Mouse (Mus musculus) large intestine, adult 2 months (tissue): ENCODE results near the gene Myo16. TPM values are rescaled to one million over a fixed set of nuclear protein-coding genes. Genes with fewer than 3 reads are reported as not detected.

Source experiments
- DNase-seq: peaks from one replicate; pipeline ENCODE4 v3.0.0-alpha.2; 2012; ENCODE audit warnings: low read depth, low spot score
- WGBS: fragments of 180-500 bp; shearing (Covaris S2); methylation state at CpG from one replicate; pipeline ENCODE4 v1.1.7; 2018; 5-methylcytosine and 5-hydroxymethylcytosine counted together
- polyA plus RNA-seq: library from polyadenylated mRNA; depleted of rRNA; stranded (reverse); fragments of >200 nt; gene quantifications from 2 replicates; pipeline ENCODE4 v1.2.3, GENCODE M21; 2012

Gene Myo16
- polyA plus RNA-seq, 1 experiment = 0.06 TPM

- WGBS = 56% methylated on average over 6 of the region's 6 CpGs
- no peak for DNase-seq
Observed at GRCm38 (mm10) chr8:10391913-10392312, 238.2 kb downstream of the Myo16 start.

GRCm38 (mm10) chr8:10394506-10394905, 240.8 kb downstream of the Myo16 start:
- WGBS = 53% methylated on average over 2 of the region's 2 CpGs
- DNase-seq = no peak

DNA sequence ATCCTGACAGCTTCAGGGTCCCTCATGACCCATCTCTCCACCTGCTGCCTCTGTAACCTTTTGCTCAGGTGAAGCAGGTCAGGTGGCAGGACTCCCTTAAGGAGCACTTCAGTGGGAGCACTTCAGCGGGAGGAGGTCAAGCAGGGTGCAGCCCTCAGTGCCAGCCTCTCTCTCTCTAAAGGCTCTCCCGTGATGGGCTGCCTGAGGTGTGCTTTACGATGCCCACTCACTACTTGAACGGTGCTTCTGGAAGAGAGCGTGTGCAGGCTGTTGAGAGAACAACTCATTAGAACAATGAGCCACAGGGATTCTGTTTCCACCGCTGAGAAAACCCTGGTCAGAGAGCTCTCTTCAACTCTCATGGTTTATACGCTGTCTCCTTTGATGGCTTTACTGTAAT, 241.4 kb downstream of the Myo16 start:
- DNase-seq = no peak
- 52% methylated on average over 7 of the region's 7 CpGs for WGBS

DNA sequence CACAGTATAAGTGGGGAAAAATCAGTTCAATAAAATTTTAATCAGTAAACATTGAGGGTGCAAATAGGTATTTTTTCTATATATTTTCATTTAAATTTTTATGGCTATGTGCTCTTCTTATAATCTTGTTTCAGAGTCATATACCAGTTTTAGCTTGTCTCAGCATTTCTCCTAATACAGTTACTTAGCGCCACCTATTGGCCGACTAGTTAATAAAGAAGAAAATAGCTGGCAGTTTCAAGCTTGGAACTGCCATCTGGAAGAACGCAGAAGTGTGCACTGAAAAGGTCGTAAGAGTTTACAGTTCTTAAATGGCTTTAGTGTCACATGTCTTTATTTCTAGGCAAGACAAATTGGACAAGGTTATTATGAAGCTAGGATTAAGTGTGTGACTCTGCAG, 248.9 kb downstream of the Myo16 start:
- peak; percentile 48 for DNase-seq
- 5% methylated on average over 4 of the region's 4 CpGs for WGBS

- 33% methylated on average over 8 of the region's 8 CpGs for WGBS
- no peak for DNase-seq
Observed at GRCm38 (mm10) chr8:10405469-10405868, 251.8 kb downstream of the Myo16 start.

GRCm38 (mm10) chr8:10409043-10409442, 255.3 kb downstream of the Myo16 start:
- WGBS = 75% methylated on average over 9 of the region's 9 CpGs
- DNase-seq = no peak

DNA sequence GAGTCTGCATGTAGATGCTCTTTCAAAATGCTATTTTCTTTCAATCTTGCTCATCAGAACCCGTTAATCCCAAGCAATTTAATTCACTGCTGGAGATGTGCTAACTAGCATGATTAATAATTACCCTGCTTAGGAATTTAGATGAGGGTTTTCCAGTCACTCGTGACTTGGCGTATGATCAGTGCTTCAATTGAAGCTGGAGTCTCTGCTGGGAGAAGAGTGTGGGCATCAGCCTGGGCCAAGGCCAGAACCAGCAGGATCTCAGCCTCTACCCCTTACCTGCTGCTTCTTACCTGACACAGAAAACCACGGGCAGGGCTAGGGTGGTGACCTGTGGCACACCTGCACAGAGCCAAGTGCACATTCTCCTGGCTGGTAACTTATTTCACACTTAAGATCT, 257.8 kb downstream of the Myo16 start:
- WGBS = 52% methylated on average over 4 of the region's 4 CpGs
- DNase-seq = no peak

GRCm38 (mm10) chr8:10413881-10414280, 260.2 kb downstream of the Myo16 start:
- WGBS = 86% methylated on average over 8 of the region's 8 CpGs
- DNase-seq = no peak

DNA sequence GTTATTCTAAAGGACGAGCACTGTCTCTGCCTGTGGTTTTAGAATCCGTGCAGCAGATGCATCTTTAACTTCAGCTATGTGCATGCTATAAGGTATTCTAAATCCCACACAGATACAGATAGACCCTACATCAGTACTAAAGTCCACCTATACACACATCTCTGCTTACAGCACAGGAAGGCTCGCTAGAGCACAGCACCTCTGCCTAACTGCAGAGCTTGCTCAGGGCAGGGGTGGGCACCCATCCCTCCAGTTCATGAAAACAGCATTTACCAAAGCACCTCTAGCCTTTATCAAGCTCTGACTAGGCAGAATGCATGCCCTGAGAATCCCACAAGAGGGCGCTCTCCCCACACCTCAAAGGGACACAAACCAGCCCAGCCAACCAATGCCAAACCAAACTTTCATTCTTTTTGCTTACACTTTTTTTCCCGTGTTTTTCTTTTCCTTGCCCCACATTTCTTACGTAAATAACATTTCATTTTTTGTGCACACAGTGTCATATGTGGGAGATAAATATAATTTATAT, 261.0 kb downstream of the Myo16 start:
- WGBS = 22% methylated on average over 6 of the region's 6 CpGs
- peak; percentile 16 for DNase-seq

GRCm38 (mm10) chr8:10415288-10415687, 261.6 kb downstream of the Myo16 start:
- DNase-seq = no peak

DNA sequence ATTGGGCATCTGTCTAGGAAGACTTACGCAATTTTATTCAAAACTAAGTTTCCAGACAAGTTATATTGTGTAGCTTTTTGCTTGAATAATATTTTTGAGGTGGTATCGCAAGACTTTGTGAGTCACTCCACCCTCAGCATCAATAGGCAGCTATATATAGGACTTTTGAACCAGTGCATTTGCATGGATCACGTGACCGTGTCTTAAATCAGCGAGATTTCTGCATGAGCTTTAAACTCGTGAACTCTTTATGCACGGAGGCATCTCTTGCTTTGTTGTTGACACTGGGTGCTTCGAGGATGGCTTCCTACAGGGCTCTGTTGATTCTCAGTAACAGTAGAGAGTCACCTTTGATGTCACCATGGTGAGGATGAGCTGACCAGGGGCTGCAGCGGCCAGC, 262.2 kb downstream of the Myo16 start:
- no peak for DNase-seq
- WGBS = 69% methylated on average over 9 of the region's 9 CpGs

More at GRCm38 (mm10) chr8:10415288-10415687, 261.6 kb downstream of the Myo16 start:
- WGBS = 16% methylated on average over 7 of the region's 7 CpGs

DNA sequence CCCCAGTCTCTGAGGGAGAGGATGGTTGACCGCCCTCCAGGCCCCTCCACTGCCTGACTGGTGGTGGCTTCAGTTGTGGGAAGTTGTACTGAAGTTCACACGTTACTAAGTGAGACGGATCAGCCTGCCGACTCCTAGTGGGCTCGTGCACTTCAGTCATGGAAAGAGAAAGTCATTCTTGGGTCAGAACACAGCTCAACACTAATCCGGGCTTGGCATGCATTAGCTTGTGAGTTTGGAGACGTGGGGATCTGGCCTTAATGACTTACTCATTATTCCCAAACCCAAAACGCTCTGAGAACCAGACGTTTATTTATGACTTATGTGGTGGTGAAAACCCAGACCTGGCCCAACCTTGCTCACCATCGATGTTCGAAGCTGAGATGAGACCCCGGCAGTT, 263.1 kb downstream of the Myo16 start:
- 65% methylated on average over 12 of the region's 12 CpGs for WGBS

DNA sequence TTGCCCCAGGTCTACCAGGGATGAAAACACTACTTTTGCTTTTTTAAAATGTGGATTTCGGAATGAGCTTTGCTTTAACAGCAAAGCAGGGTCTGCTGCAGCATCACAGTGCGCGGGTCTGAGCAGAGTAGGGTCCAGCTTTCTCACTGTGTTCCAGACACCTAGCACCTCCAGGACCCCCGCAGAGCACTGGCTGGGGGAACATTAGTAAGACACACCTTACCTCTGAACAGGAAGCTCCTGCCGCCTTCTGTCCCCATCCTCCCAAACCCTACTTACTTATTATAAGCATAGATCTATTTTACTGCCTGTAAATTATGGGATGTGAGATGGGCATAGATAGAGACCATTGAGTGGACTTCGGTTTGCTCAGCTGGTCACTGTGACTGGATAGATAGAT, 263.6 kb downstream of the Myo16 start:
- DNase-seq = no peak
- WGBS = 85% methylated on average over 6 of the region's 6 CpGs

More for the DNA sequence above, 263.1 kb downstream of the Myo16 start:
- no peak for DNase-seq

DNA sequence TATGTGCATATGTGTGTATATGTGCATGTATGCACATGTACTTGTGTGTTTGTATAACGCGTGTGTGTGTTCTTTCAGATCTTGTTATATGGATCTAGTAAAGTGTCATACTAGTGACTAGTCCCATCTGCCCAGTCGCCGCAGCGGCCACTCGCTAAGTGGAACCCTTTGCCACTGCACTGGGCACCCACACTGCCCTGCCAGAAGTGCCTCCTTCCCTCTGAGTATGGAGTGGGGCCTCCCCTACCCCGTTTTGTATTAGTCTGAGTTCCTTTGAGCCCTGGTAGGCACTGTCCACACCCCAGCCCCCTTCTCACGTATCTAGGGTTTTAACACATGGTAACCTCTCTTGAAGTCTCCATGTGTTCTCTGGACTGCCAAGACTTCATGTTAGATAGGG, 264.3 kb downstream of the Myo16 start:
- no peak for DNase-seq
- 87% methylated on average over 8 of the region's 8 CpGs for WGBS

GRCm38 (mm10) chr8:10418971-10419370, 265.3 kb downstream of the Myo16 start:
- no peak for DNase-seq
- 78% methylated on average over 7 of the region's 7 CpGs for WGBS

- 73% methylated on average over 4 of the region's 4 CpGs for WGBS
- DNase-seq = no peak
Observed at GRCm38 (mm10) chr8:10419726-10420125, 266.0 kb downstream of the Myo16 start.

DNA sequence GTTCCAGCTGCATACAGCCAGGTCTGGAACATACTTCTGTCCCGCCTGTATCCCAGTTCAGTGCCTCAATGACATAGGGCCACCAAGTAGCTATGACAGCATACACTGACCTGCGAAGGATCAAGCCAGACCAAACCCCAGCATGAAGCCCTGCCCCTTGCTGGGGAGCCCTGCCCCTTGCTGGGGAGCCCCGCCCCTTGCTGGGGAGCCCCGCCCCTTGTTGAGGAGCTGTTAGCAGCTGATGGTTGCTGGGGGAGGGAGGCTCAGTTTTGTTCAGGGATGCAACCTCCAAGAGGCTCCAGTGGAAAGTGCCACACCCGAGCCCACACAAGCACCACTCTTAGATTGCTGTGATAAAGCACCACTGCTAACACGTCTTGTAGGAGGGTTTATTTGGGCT, 266.8 kb downstream of the Myo16 start:
- 71% methylated on average over 6 of the region's 6 CpGs for WGBS
- no peak for DNase-seq

DNA sequence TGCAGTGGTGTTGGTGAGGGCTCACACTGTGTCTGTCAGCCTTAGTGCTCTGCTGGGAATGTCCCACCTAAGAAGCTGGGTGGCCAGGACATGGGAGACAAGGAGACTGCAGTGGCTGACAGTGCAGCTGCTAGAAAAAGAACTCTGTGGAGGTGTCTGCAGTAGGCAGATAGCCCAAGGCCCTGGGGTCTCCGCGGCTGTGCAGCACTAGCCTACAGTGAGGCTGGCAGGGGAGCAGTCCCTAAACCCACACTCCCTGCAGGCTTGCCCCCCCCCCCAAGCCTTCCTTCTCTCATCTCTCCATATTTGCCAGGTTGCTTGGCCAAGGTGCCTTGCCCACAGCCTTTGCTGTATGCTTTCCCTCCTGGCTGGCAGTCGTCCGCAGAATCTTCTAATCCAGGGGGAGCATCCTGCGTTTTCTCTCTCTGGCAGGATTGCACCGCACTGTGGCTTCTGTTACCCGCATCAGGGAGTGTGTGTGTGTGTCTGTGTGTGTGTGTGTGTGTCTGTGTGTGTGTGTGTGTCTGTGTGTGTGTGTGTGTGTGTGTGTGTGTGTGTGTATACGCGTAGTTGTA, 267.9 kb downstream of the Myo16 start:
- 93% methylated on average over 9 of the region's 9 CpGs for WGBS
- no peak for DNase-seq

GRCm38 (mm10) chr8:10435492-10435891, 281.8 kb downstream of the Myo16 start:
- WGBS = 62% methylated on average over 8 of the region's 8 CpGs

GRCm38 (mm10) chr8:10438772-10439171, 285.1 kb downstream of the Myo16 start:
- DNase-seq = no peak
- WGBS = 13% methylated on average over 11 of the region's 11 CpGs

More at GRCm38 (mm10) chr8:10435492-10435891, 281.8 kb downstream of the Myo16 start:
- DNase-seq = no peak

DNA sequence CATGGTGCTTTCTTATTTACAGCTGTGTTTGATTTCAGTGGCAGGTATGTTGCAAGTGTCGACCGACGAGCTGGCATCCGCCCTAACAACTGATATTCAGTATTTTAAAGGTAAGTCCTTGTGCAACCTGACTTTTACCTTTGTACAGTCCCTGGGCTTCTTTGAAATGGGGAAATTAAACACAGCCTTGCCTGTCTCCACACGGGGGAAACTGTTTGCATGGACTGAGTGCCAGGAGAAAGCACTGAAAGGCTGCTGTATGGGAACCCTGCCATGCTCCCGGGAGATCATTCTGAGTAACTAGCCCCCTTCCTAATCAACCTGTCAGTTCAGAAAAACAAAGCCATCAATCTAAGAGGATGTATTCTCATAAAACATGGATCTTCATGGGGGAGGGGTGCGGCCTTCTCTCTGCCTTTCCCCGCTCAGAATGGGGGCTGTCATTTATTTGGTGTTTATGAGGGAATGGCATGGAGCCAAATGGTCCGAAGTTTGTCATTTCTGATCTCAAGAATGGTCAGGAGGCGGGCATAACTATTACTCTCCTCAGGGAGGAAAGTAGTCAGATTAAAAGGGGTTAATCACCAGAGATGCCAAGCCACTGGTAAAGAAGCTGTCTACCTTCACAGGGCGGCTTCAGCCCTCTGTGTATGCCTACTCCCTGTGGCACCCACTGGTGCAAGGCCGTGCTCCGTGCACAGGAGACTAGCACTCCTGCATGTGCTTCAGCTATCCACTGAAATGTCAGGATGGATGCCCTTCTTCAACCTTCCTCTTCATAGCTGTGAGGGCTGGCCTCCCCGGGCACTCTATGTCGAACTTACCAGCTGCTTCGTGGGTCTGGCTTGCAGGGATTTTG, 286.1 kb downstream of the Myo16 start:
- DNase-seq = no peak
- WGBS = 40% methylated on average over 16 of the region's 16 CpGs
